Mouse (Mus musculus) thymus, postnatal 14 days (tissue): ENCODE measurements around the gene Ccnj.
A peak's percentile ranks its signal among the peaks of the same experiment; 100 is the strongest.

Source experiments
- DNase-seq: peaks from one replicate; pipeline ENCODE4 v3.0.0; 2021

The Ccnj gene

GRCm38 (mm10) chr19:40849391-40849790 lies 18.3 kb downstream of the Ccnj start:
- DNase-seq = no peak

DNA sequence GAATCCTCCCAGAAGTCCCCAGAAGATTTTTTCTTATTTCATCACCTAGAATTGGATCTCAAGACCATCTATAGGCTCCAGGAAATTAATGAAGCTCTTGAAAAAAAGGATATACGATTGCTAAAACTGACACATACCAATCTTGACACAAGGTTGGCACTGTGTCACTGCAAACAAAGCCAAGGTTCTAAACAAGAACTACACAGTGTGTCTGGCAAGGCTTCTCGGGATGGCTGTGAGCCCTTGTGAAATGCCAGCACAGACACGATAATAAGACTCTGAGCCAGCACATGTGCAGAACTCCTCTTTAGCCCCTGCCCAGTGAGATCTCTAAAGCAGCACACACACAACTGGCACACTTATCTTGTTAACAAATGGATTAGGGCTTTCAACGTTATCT lies 28.5 kb downstream of the Ccnj start:
- no peak for DNase-seq

DNA sequence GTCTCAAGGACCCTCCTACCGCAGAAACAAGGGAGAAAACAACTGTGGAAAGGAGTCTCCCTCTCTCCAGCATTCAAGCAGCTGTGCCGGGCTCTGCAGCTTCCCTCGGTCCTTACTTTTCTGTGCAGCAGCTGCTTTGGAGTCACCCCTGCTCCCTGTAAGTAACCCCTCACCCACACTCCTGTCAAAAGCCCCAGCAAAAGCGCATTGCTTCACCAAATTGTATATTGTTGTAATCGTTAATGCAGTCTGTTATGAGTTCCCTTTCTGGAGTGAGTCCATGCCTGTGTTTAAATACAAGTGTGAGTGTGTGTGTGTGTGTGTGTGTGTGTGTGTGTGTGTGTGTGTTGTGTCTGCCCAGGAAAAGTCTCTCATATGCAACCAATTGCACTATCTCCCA lies 37.2 kb downstream of the Ccnj start:
- no peak for DNase-seq

GRCm38 (mm10) chr19:40869425-40870105 lies 38.5 kb downstream of the Ccnj start:
- DNase-seq = no peak

DNA sequence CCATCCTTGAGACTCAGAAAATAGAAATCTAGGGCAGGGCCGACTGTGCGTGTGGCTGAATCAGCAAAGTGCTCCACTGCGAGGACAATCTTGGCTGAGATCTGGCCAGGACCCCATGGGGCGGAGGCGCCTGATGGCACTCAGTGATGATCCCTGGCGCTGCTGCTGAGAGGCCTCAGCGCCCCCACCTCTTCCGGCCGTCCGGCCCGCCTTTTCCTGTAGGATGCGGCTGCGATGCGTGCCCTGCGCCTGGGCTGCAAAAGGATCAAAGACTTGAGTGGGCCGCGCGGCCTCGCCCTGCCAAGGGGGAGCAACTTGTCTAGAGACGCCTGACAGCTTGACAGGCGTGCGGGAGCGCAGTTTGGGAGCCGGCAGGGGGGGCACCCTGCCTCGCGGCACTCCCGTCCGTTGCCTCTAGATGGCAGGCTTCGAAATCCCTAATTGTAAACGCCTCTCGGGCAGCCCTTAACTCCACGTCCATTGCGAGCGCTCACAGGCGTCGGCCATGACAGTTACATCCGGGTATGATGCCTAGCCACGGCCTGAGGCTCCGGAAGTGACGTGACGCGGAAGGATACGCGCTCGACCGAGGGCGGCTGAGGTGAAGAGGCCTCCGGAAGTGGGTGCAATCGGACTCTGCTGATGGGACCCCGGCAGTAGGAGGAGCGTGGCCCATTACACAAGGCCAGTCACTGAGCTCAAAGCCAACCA lies 42.0 kb downstream of the Ccnj start:
- DNase-seq = peak; percentile 90

DNA sequence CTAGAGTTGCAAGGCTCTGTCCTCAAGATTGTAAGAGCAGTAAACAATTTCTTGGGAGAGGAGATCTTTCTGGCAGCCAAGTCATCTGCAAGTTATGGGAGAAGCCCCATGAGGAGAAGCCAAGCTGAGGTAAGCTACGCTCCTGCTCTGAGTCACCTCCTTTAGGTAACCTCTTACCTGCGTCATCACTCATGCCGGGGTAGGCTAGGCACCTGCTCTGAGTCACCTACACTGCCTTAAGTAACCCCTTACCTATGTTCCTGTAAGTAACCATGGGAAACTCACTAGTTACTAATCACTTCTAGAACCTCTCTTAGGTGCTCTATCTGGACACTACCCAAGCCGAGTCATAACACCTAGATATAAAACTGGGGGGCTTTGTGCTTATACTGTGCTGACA lies 50.6 kb downstream of the Ccnj start:
- DNase-seq = no peak

- no peak for DNase-seq
These were observed 57.8 kb downstream of the Ccnj start for GRCm38 (mm10) chr19:40888887-40889286.

- DNase-seq = no peak
These were observed 63.0 kb downstream of the Ccnj start for GRCm38 (mm10) chr19:40894071-40894506.

DNA sequence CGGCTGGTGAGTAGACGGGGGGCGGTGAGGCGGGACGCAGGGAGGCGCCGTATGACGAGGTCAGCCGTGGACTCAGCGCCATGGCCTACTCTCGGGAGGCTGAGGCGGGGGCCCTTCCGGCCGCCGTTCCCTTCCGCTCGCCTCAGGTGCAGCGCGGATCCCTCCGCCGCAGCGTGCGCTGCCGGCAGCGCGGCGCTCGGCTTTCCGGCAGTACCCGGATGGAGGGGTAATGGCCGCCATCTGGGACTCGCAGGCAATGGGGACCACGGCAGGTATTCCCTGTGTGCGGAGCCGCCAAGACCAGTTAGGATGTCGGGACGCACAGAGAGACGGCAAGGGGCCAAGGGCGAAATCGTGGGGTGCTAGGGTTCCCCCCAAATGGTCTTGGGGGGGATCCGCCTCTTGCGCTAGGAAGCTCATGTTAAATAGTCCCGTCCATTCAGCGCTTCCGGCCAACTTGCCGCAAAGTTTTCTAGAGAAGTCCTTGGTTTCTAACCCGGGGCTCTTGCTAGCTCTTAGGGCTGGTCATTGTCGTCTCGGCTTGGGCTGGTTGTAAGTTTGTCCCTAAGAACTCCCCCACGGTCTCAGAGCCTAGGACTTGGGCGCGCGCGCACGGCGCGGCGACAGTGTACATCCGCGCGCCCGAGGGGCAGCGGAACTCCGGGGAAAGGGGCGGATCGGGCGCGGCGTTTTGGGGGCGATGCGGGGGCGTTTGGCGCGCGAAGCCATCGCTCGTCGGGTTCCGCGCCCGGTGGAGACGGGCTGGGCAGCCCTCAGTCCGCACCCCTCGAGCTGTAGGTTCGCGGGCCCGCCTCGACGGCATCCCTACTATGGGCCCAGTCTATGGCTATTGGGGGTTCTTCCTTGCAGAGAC lies 63.7 kb downstream of the Ccnj start, which contains the start of gene Zfp518a:
Zfp518a (plus strand) TSS at position 187 of the 874 bp plus-strand sequence.
- peak; percentile 89 for DNase-seq

- DNase-seq = no peak
These were observed 64.3 kb downstream of the Ccnj start for GRCm38 (mm10) chr19:40895393-40895703.
